Mouse (Mus musculus) intestine, postnatal 0 days (tissue): ENCODE data around the gene Crim1. TPM values are rescaled to one million over a fixed set of nuclear protein-coding genes. Genes with fewer than 3 reads are reported as not detected.
"Not testable (repeated sequence)": the region's sequence is repeated elsewhere in the genome, so short reads cannot be mapped to it uniquely, and the experiment has no call there.

ENCODE experiments used
- ATAC-seq: fragments of 200-750 bp; cut with Nextera tagmentation; 2 replicates; pipeline ENCODE4 v1.8.0; 2017; ENCODE audit warnings: mild to moderate bottlenecking, moderate TSS enrichment, moderate library complexity
- H3K27ac ChIP-seq: fragments of 300-500 bp; sonication (generic); 2 replicates; pipeline ENCODE4 v1.5.1; 2014; ENCODE audit warnings: mild to moderate bottlenecking, low read depth, low read length, moderate library complexity
- H3K27me3 ChIP-seq: fragments of 300-500 bp; sonication (generic); replicated peaks from 2 replicates; pipeline ENCODE4 v1.6.1; 2014; ENCODE audit warnings: low read length, mixed read lengths; ENCODE audit not compliant: control insufficient read depth, insufficient read depth
- H3K36me3 ChIP-seq: fragments of 300-500 bp; sonication (generic); 2 replicates; pipeline ENCODE4 v1.6.1; 2014; ENCODE audit warnings: mild to moderate bottlenecking, moderate library complexity; ENCODE audit not compliant: control insufficient read depth, insufficient read depth
- H3K4me1 ChIP-seq: fragments of 300-500 bp; sonication (generic); replicated peaks from 2 replicates; pipeline ENCODE4 v1.6.1; 2014; ENCODE audit warnings: antibody characterized with exemption, low read length, mixed read lengths; ENCODE audit not compliant: control insufficient read depth, insufficient read depth
- H3K4me2 ChIP-seq: fragments of 300-500 bp; sonication (generic); replicated peaks from 2 replicates; pipeline ENCODE4 v1.6.1; 2014; ENCODE audit warnings: low read depth, mild to moderate bottlenecking, moderate library complexity
- H3K4me3 ChIP-seq: fragments of 300-500 bp; sonication (generic); 2 replicates; pipeline ENCODE4 v1.5.1; 2014; ENCODE audit warnings: low read depth, low read length
- H3K9ac ChIP-seq: fragments of 300-500 bp; sonication (generic); 2 replicates; pipeline ENCODE4 v1.6.1; 2014; ENCODE audit warnings: mild to moderate bottlenecking, low read depth, low read length
- H3K9me3 ChIP-seq: fragments of 300-500 bp; sonication (generic); 2 replicates; pipeline ENCODE4 v1.6.1; 2016; ENCODE audit warnings: mixed run types; ENCODE audit not compliant: control insufficient read depth
- CTCF ChIP-seq: sonication (generic); IDR thresholded peaks from 2 replicates; pipeline ENCODE4 v1.5.1; 2016; ENCODE audit warnings: low read depth, mild to moderate bottlenecking, control low read depth, antibody characterized with exemption, moderate library complexity
- WGBS: fragments of 180-500 bp; shearing (Covaris S2); extraction: QIAGEN DNeasy Blood & Tissue Kit; methylation state at CpG from one replicate; pipeline ENCODE4 v1.1.7; 2014; 5-methylcytosine and 5-hydroxymethylcytosine counted together
- polyA plus RNA-seq: library from polyadenylated mRNA; unstranded; fragments of >200 nt; fragmentation: Nextera tagmentation; extraction: Ambion mirVana; gene quantifications from 2 replicates; pipeline ENCODE4 v1.2.1, GENCODE M21; 2015

Gene Crim1
- polyA plus RNA-seq, 1 experiment from 2014 or later, result 7.7 TPM

- Histone ChIP-seq H3K4me2 (no peak overlapping the region), H3K9me3 (no peaks in the 10 kb centered on the region), H3K36me3 (no peaks in the 10 kb centered on the region), H3K9ac (no peak overlapping the region), H3K27me3 (no peaks in the 10 kb centered on the region), H3K4me1 (0 out of 2 replicates have a peak, but pooled peaks cover 8% of the 10 kb centered on the region), H3K4me3 (no peak overlapping the region), H3K27ac (no peak overlapping the region)
- WGBS, result 64% methylated on average over 6 of the region's 6 CpGs
- no peak for TF ChIP-seq CTCF
- no peak for ATAC-seq
These were observed 44.7 kb downstream of the Crim1 start for GRCm38 (mm10) chr17:78244752-78245151.

GRCm38 (mm10) chr17:78245444-78245843 lies 45.4 kb downstream of the Crim1 start:
- no peak for TF ChIP-seq CTCF

GRCm38 (mm10) chr17:78246634-78247383 lies 46.8 kb downstream of the Crim1 start:
- no peaks in the 10 kb centered on the region for H3K9me3 ChIP-seq
- 71% methylated on average over 11 of the region's 11 CpGs for WGBS
- H3K4me2 ChIP-seq, result no peak overlapping the region
- no peak overlapping the region for H3K9ac ChIP-seq
- 0 out of 2 replicates have a peak, but pooled peaks cover 8% of the 10 kb centered on the region for H3K4me1 ChIP-seq
- H3K27ac ChIP-seq, result no peak overlapping the region; the same call in 1 of the 2 replicates
- ATAC-seq, result no peak
- TF ChIP-seq CTCF, result no peak
- no peak overlapping the region for H3K4me3 ChIP-seq
- H3K27me3 ChIP-seq, result no peaks in the 10 kb centered on the region
- no peaks in the 10 kb centered on the region for H3K36me3 ChIP-seq

More at GRCm38 (mm10) chr17:78245444-78245843, 45.4 kb downstream of the Crim1 start:
- Histone ChIP-seq H3K9ac (no peak overlapping the region), H3K4me2 (no peak overlapping the region), H3K4me3 (no peak overlapping the region), H3K36me3 (no peaks in the 10 kb centered on the region), H3K4me1 (0 out of 2 replicates have a peak, but pooled peaks cover 8% of the 10 kb centered on the region), H3K27me3 (no peaks in the 10 kb centered on the region), H3K27ac (no peak overlapping the region), H3K9me3 (no peaks in the 10 kb centered on the region)
- WGBS, result 57% methylated on average over 4 of the region's 4 CpGs
- ATAC-seq, result no peak

- Histone ChIP-seq H3K4me3 (no peak overlapping the region), H3K9ac (no peak overlapping the region), H3K4me1 (0 out of 2 replicates have a peak, but pooled peaks cover 8% of the 10 kb centered on the region), H3K9me3 (no peaks in the 10 kb centered on the region), H3K4me2 (peak overlapping the region; percentile 25), H3K36me3 (no peaks in the 10 kb centered on the region), H3K27me3 (no peaks in the 10 kb centered on the region), H3K27ac (no peak overlapping the region)
- 54% methylated on average over 5 of the region's 5 CpGs for WGBS
- ATAC-seq, result no peak
- TF ChIP-seq CTCF, result no peak
These were observed 48.1 kb downstream of the Crim1 start for GRCm38 (mm10) chr17:78248197-78248596.

- 12% methylated on average over 3 of the region's 3 CpGs for WGBS
- H3K4me2 ChIP-seq, result peak overlapping the region; percentile 25
- H3K4me3 ChIP-seq, result no peak overlapping the region
- TF ChIP-seq CTCF, result no peak
- H3K27ac ChIP-seq, result no peak overlapping the region
- H3K9ac ChIP-seq, result no peak overlapping the region
- H3K27me3 ChIP-seq, result no peaks in the 10 kb centered on the region
- H3K36me3 ChIP-seq, result no peaks in the 10 kb centered on the region
- H3K9me3 ChIP-seq, result no peaks in the 10 kb centered on the region
- 0 out of 2 replicates have a peak, but pooled peaks cover 8% of the 10 kb centered on the region for H3K4me1 ChIP-seq
- ATAC-seq, result no peak
These were observed 48.9 kb downstream of the Crim1 start for GRCm38 (mm10) chr17:78248943-78249342.

- no peak overlapping the region for H3K9ac ChIP-seq
- no peaks in the 10 kb centered on the region for H3K27me3 ChIP-seq
- no peak overlapping the region for H3K27ac ChIP-seq
- H3K4me3 ChIP-seq, result no peak overlapping the region
- WGBS, result 70% methylated on average over 14 of the region's 14 CpGs
- H3K36me3 ChIP-seq, result no peaks in the 10 kb centered on the region
- no peak for TF ChIP-seq CTCF
- H3K4me1 ChIP-seq, result 0 out of 2 replicates have a peak, but pooled peaks cover 8% of the 10 kb centered on the region
- ATAC-seq, result no peak
- no peak overlapping the region for H3K4me2 ChIP-seq
- no peaks in the 10 kb centered on the region for H3K9me3 ChIP-seq
These were observed 50.3 kb downstream of the Crim1 start for GRCm38 (mm10) chr17:78250149-78250938.

- H3K4me3 ChIP-seq, H3K9ac ChIP-seq, H3K27ac ChIP-seq, H3K36me3 ChIP-seq, H3K4me2 ChIP-seq, H3K27me3 ChIP-seq, H3K9me3 ChIP-seq, H3K4me1 ChIP-seq, ATAC-seq: not testable (repeated sequence)
- WGBS, result 92% methylated on average over 2 of the region's 2 CpGs
These were observed 53.5 kb downstream of the Crim1 start for GRCm38 (mm10) chr17:78253587-78253986.
